Mouse (Mus musculus) bone marrow, adult 2 months (tissue): ENCODE data around the gene Efna1. TPM values are rescaled to one million over a fixed set of nuclear protein-coding genes. Genes with fewer than 3 reads are reported as not detected.

Experiments
- H3K27ac ChIP-seq: fragments of 200-500 bp; 2 replicates; pipeline ENCODE4 v1.5.1; 2012; ENCODE audit warnings: low read depth, mild to moderate bottlenecking, control low read depth, inconsistent platforms, low read length; ENCODE audit not compliant: control insufficient read depth, poor library complexity, insufficient read depth
- H3K4me1 ChIP-seq: fragments of 200-500 bp; 2 replicates; pipeline ENCODE4 v1.6.1; 2011; ENCODE audit warnings: low read length; ENCODE audit not compliant: control insufficient read depth, insufficient read depth
- H3K4me3 ChIP-seq: fragments of 200-500 bp; replicated peaks from 2 replicates; pipeline ENCODE3; 2011; ENCODE audit warnings: mild to moderate bottlenecking, low read depth, low read length, control low read depth; ENCODE audit not compliant: control insufficient read depth
- CTCF ChIP-seq: fragments of 200-500 bp; IDR thresholded peaks from 2 replicates; pipeline ENCODE4 v1.5.1; 2011; ENCODE audit warnings: low read length, control low read depth; ENCODE audit not compliant: control insufficient read depth, insufficient read depth
- POLR2A ChIP-seq: fragments of 200-500 bp; IDR thresholded peaks from 2 replicates; pipeline ENCODE4 v1.6.1; 2011; ENCODE audit warnings: low read depth, mild to moderate bottlenecking, control low read depth, low read length, borderline replicate concordance; ENCODE audit not compliant: control insufficient read depth
- WGBS: fragments of 180-500 bp; shearing (Covaris S2); methylation state at CpG from one replicate; pipeline ENCODE4 v1.1.7; 2018; 5-methylcytosine and 5-hydroxymethylcytosine counted together
- polyA plus RNA-seq: library from polyadenylated mRNA; stranded (reverse); fragments of >200 nt; gene quantifications from 2 replicates; pipeline ENCODE4 v1.2.4, GENCODE M21; 2011; ENCODE audit warnings: low replicate concordance; ENCODE audit not compliant: missing spikeins, insufficient read depth, insufficient read length

Efna1 gene
- polyA plus RNA-seq, 1 experiment = 2.0 TPM

DNA sequence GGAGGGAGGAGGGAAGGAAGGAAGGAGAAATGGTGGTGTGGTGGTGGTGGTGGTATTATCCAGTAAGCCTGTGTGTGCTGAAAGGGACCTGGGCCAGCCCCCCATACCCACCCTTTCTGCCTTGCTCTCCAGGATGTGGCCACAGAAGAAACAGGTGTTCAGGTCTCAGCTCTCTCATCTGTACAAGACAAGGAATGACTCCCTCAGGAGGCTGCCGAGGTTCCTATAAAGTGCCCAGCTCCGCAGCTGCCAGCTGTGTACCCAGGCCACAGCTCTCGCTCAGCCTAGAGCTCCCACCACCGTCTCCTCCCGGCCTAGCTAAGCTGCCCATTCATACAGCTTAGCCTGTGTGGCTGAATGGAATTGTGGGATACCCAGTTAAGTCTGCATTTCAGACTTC lies 11.4 kb upstream of the Efna1 start:
- no peak overlapping the region for H3K27ac ChIP-seq
- H3K4me3 ChIP-seq = no peak overlapping the region
- 45% methylated on average over 5 of the region's 5 CpGs for WGBS
- TF ChIP-seq POLR2A (no peak), CTCF (no peak)
- peaks cover 3% of the 10 kb centered on the region; the same call in 1 of the 2 replicates for H3K4me1 ChIP-seq

DNA sequence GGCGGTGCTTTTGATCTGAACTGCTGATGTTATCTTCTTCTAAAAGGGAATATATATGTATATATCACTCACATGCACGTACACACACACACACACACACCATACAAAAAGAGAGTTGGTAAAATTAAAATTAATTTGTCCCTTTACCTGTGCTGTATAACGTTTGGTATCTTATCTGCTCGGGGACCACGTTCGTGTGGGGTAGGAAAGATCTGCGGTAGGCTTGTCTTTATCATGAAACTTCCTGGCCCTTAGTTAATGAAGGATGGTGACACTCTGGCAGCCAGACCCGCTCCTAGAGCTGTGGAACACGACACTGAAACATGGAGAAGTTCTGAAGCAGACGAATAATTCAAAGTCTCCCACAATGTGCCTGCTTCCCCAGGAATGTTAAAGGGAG lies 10.9 kb upstream of the Efna1 start:
- TF ChIP-seq POLR2A (no peak), CTCF (no peak)
- 42% methylated on average over 10 of the region's 10 CpGs for WGBS
- Histone ChIP-seq H3K27ac (no peak overlapping the region), H3K4me3 (no peak overlapping the region), H3K4me1 (peaks cover 3% of the 10 kb centered on the region; the same call in 1 of the 2 replicates)

DNA sequence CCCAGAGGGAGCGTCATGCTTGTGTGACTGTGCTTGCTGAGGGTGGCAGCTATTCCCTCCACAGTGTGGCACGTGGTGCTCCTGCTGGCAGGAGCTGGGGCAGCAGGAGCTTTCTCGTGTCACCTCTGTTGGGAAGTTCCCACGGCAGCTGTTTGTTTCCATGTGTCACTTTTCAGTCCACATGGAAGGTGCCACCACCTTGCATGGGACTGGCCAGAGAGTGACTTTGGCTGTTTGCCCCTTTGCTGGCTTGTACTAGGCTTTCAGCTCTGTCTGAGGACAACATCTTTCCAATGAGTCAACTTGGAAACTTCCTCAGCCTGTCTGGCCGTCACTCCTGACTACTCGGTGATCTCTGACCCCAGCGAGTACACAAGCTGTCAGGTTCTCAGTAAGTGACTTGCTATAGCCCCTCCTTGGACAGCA lies 7.6 kb upstream of the Efna1 start:
- 63% methylated on average over 7 of the region's 7 CpGs for WGBS
- TF ChIP-seq POLR2A (no peak), CTCF (no peak)
- Histone ChIP-seq H3K4me1 (peaks cover 2% of the 10 kb centered on the region; the same call in 1 of the 2 replicates), H3K27ac (0 out of 2 replicates have a peak overlapping the region, but pooled peaks have one; percentile 23), H3K4me3 (no peak overlapping the region)

DNA sequence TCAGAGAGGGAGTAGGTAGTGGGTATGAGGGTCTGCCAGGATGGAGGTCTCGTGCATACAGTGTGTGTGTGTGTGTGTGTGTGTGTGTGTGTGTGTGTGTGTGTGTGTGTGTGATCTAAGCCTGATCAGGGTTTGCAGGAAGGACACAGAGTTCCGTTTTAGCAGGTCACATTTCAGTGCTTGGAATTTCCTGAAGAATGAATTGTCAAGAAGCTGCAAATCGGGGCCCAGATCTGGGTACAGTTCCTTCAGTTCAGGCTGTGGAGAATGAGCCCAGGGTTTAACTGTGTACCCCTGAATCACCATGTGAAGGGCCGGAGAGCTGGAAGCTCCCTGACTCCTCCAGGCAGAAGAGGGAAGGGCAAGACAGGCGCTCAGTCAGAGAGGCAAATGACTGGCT lies 6.3 kb upstream of the Efna1 start:
- H3K27ac ChIP-seq = no peak overlapping the region
- WGBS = 34% methylated on average over 5 of the region's 5 CpGs
- peaks cover 2% of the 10 kb centered on the region; the same call in 1 of the 2 replicates for H3K4me1 ChIP-seq
- H3K4me3 ChIP-seq = no peak overlapping the region
- TF ChIP-seq CTCF = no peak
- TF ChIP-seq POLR2A = no peak

DNA sequence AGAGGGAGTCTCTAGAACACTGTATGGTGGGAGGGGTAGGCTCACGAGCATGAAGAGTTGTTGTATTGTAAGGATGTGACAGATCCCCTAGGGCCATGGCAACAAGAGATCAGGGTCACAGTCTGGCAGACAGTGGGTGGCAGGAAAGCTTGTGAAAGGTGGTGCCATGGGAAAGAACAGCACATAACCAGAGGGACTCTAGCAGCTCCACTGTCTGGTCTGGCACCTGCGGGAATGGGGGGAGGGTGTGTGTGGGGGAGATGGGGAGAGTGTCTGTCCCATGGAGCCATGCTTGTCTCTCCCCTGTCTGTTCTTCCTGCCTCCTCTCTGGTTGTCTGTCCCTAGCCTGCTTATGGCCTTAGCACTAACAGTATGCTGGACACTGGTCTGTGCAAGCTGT lies 4.6 kb upstream of the Efna1 start:
- 34% methylated on average over 2 of the region's 2 CpGs for WGBS
- Histone ChIP-seq H3K4me3 (no peak overlapping the region), H3K27ac (no peak overlapping the region), H3K4me1 (peaks cover 2% of the 10 kb centered on the region; the same call in 1 of the 2 replicates)
- no peak for TF ChIP-seq POLR2A
- TF ChIP-seq CTCF = no peak

DNA sequence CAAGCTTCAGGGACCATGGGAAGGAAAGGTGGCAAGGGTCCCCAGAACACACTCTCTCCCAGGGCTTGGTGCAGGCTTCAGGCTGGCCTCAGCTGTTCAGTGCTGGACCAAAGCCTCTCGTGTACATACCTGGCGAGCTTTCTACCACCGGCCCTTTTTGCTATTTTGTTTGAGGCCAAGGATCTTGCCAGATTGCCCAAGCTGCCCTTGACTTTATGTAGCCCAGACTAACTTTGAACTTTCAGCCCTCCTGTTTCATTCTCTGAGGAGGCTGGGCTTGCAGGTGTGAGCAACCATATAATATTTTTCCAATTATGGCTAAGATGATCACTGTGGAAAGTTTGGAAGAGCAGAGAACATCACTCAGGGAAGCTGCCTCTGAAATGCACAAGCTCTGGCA lies 3.3 kb upstream of the Efna1 start:
- 81% methylated on average over 3 of the region's 3 CpGs for WGBS
- H3K4me3 ChIP-seq = no peak overlapping the region
- H3K27ac ChIP-seq = no peak overlapping the region
- TF ChIP-seq CTCF (no peak), POLR2A (no peak)
- H3K4me1 ChIP-seq = peaks cover 4% of the 10 kb centered on the region

DNA sequence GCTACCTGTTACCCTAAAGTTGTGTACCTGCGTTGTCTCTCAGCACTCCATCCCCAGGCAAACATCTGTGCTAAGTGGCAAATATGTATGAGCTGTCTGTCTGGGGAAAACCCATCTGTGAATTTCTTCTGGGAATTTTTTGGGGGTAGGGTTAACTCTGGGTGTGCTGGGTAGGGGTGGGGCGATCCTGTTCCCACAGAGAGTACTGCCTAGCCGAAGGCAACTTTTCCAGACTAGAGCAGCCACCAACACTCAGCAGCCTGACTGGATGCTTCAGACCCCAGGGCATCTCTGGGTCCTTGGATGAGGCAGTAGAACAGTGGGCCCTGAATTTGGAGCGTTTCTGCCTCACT lies 1.3 kb upstream of the Efna1 start:
- TF ChIP-seq CTCF = no peak
- TF ChIP-seq POLR2A = no peak
- 29% methylated on average over 4 of the region's 4 CpGs for WGBS
- Histone ChIP-seq H3K4me3 (no peak overlapping the region), H3K4me1 (peaks cover 4% of the 10 kb centered on the region), H3K27ac (no peak overlapping the region)

DNA sequence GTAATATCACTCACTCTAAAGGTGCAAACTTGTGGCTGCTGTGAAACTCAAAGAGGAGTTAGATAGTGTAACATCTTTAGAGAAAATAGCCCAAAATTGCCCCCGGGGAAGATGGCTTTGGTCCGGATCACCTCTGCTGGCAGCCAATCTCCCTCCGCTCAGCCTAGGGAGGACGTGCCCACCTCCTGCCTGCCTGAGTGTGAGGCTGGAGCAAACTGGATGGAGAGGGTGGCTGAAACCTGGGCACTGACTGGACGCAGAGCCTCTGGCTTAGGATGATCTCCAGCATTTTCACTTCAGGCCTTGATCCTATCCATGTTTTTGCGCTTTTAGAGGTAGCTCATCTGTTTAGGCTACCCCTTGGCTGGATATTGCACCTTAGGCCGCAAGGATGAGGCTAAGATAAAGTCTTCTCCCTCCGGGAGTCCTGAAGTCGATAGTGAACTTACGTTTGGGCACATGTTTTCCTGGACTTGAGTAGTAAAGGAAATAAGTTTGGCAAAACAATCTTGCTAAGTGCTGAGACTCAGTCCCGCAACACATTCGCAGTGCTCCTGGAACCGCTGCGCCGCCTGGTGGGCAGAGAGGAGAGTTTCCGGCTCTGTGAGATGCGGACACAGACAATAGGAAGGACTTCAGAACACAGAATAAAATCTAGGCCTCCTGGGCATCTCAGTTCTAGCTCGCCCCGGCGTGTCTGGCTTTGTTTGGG lies 793 bp upstream of the Efna1 start:
- no peak overlapping the region for H3K4me3 ChIP-seq
- no peak for TF ChIP-seq POLR2A
- peak; percentile 93 for TF ChIP-seq CTCF
- H3K4me1 ChIP-seq = peaks cover 4% of the 10 kb centered on the region
- H3K27ac ChIP-seq = no peak overlapping the region
- 17% methylated on average over 20 of the region's 20 CpGs for WGBS
